Mouse (Mus musculus): ENCODE measurements at regions not wholly inside any gene's neighbourhood (a gene's known extent, or its start where the extent isn't known, plus 50 kb on each side); places are given as distances from the start of the nearest gene placed in this dataset.
A peak's percentile ranks its signal among the peaks of the same experiment; 100 is the strongest.
"Not testable (repeated sequence)": the region's sequence is repeated elsewhere in the genome, so short reads cannot be mapped to it uniquely, and the experiment has no call there.

GRCm38 (mm10) chr2:116526203-116526602 lies 352.3 kb upstream of the Tmco5 start:
- H3K36me3 ChIP-seq (replicated peaks; ENCODE audit: low read length); H3K9me3 ChIP-seq; H3K27me3 ChIP-seq (replicated peaks); H3K4me1 ChIP-seq; H3K4me3 ChIP-seq (replicated peaks): not testable (repeated sequence)

- Histone ChIP-seq H3K9me3 (peaks cover 51% of the 10 kb centered on the region), H3K27me3 (replicated peaks) (no peaks in the 10 kb centered on the region), H3K4me3 (replicated peaks) (peak overlapping the region; percentile 48), H3K36me3 (replicated peaks; ENCODE audit: low read length) (no peaks in the 10 kb centered on the region), H3K4me1 (no peaks in the 10 kb centered on the region)
- no peak for TF ChIP-seq FLI1 (IDR thresholded peaks at IDR 0.05; ENCODE audit: low read length)
- no peak for TF ChIP-seq GATA1 (IDR thresholded peaks at IDR 0.05; ENCODE audit: borderline replicate concordance, low read length)
These were observed 342.0 kb upstream of the Tmco5 start for GRCm38 (mm10) chr2:116536453-116536852.

GRCm38 (mm10) chr2:116559350-116559749 lies 319.1 kb upstream of the Tmco5 start:
- Histone ChIP-seq H3K27me3 (replicated peaks) (no peaks in the 10 kb centered on the region), H3K9me3 (peaks cover 37% of the 10 kb centered on the region), H3K4me3 (replicated peaks) (no peak overlapping the region), H3K4me1 (no peaks in the 10 kb centered on the region), H3K36me3 (replicated peaks; ENCODE audit: low read length) (no peaks in the 10 kb centered on the region)
- TF ChIP-seq FLI1 (IDR thresholded peaks at IDR 0.05; ENCODE audit: low read length) (no peak), GATA1 (IDR thresholded peaks at IDR 0.05; ENCODE audit: borderline replicate concordance, low read length) (no peak)

DNA sequence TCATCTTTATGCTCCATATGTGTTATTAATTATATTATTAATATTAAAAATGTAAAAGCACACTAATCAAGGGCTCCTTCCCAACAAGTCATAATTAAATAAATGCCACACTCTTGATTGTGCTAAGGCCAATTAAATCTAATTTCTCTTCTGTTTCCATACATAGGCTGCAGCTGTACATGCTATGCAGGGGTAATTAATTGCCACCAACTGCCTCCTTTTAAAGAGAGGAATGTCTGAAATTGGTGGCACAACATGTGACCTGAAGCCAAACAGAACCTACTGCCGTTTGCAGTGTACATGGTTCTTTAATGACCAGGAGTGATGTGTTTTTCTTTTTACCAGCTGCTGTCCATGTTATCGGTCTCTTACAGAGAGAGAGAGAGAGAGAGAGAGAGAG lies 294.5 kb upstream of the Tmco5 start:
- peaks cover 7% of the 10 kb centered on the region for H3K9me3 ChIP-seq
- no peak for TF ChIP-seq FLI1 (IDR thresholded peaks at IDR 0.05; ENCODE audit: low read length)
- TF ChIP-seq GATA1 (IDR thresholded peaks at IDR 0.05; ENCODE audit: borderline replicate concordance, low read length) = no peak
- H3K4me3 ChIP-seq (replicated peaks) = no peak overlapping the region
- H3K4me1 ChIP-seq = no peaks in the 10 kb centered on the region
- H3K36me3 ChIP-seq (replicated peaks; ENCODE audit: low read length) = no peaks in the 10 kb centered on the region
- H3K27me3 ChIP-seq (replicated peaks) = no peaks in the 10 kb centered on the region

- no peaks in the 10 kb centered on the region for H3K4me1 ChIP-seq
- H3K4me3 ChIP-seq (replicated peaks) = no peak overlapping the region
- H3K36me3 ChIP-seq (replicated peaks; ENCODE audit: low read length) = no peaks in the 10 kb centered on the region
- TF ChIP-seq FLI1 (IDR thresholded peaks at IDR 0.05; ENCODE audit: low read length) (no peak), GATA1 (IDR thresholded peaks at IDR 0.05; ENCODE audit: borderline replicate concordance, low read length) (no peak)
- no peaks in the 10 kb centered on the region for H3K27me3 ChIP-seq (replicated peaks)
- H3K9me3 ChIP-seq = no peaks in the 10 kb centered on the region
These were observed 292.1 kb upstream of the Tmco5 start for GRCm38 (mm10) chr2:116586203-116586959.

GRCm38 (mm10) chr2:116605869-116606268 lies 272.6 kb upstream of the Tmco5 start:
- no peaks in the 10 kb centered on the region for H3K4me1 ChIP-seq
- no peak overlapping the region for H3K4me3 ChIP-seq (replicated peaks)
- TF ChIP-seq FLI1 (IDR thresholded peaks at IDR 0.05; ENCODE audit: low read length) (no peak), GATA1 (IDR thresholded peaks at IDR 0.05; ENCODE audit: borderline replicate concordance, low read length) (no peak)
- H3K36me3 ChIP-seq (replicated peaks; ENCODE audit: low read length) = no peaks in the 10 kb centered on the region
- no peaks in the 10 kb centered on the region for H3K27me3 ChIP-seq (replicated peaks)
- no peaks in the 10 kb centered on the region for H3K9me3 ChIP-seq

DNA sequence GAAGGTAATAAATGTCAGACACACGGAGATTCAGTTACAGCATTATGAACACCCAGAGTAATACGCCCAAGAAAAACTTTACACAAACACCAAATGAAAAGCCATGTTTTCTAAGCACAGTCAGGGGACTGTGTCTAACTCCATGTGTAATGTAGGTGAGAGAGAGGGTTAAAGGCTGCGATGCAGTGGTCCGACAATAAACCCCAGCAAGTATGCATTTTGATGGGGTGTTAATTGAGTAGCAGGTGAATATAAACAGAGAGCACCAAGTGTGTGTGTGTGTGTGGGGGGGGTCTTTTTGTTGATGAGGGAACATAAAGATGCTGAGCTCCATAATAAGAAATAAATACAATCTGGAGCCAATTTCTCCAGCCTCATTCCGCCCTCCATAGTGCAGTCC lies 238.6 kb upstream of the Tmco5 start:
- H3K27me3 ChIP-seq (replicated peaks) = no peaks in the 10 kb centered on the region
- H3K9me3 ChIP-seq = no peaks in the 10 kb centered on the region
- no peaks in the 10 kb centered on the region for H3K4me1 ChIP-seq
- TF ChIP-seq FLI1 (IDR thresholded peaks at IDR 0.05; ENCODE audit: low read length) = no peak
- no peak for TF ChIP-seq GATA1 (IDR thresholded peaks at IDR 0.05; ENCODE audit: borderline replicate concordance, low read length)
- H3K4me3 ChIP-seq (replicated peaks) = no peak overlapping the region
- H3K36me3 ChIP-seq (replicated peaks; ENCODE audit: low read length) = no peaks in the 10 kb centered on the region

DNA sequence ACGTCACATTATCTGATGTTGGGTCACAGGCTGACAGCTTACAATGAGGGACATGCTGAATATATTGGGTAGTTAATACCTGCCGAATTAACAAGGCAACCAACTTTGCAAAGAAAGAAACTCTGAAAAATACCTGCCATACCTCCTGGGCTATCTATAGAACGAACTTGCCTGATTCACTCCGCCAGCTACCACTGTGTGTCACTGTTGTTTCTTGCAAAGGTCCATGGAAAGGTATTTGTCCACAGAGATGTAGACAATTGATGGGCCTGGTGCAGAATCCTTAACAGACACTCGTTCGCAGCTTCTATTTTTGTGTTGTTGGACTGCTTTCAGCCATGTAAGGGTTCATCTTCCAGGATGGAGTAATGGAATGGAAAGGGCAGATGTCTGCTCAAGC lies 226.4 kb upstream of the Tmco5 start:
- H3K4me3 ChIP-seq (replicated peaks) = no peak overlapping the region
- H3K36me3 ChIP-seq (replicated peaks; ENCODE audit: low read length) = no peaks in the 10 kb centered on the region
- H3K9me3 ChIP-seq = no peaks in the 10 kb centered on the region
- no peak for TF ChIP-seq FLI1 (IDR thresholded peaks at IDR 0.05; ENCODE audit: low read length)
- no peak for TF ChIP-seq GATA1 (IDR thresholded peaks at IDR 0.05; ENCODE audit: borderline replicate concordance, low read length)
- no peaks in the 10 kb centered on the region for H3K4me1 ChIP-seq
- H3K27me3 ChIP-seq (replicated peaks) = no peaks in the 10 kb centered on the region

- Histone ChIP-seq H3K36me3 (replicated peaks; ENCODE audit: low read length) (no peaks in the 10 kb centered on the region), H3K9me3 (no peaks in the 10 kb centered on the region), H3K4me1 (no peaks in the 10 kb centered on the region), H3K27me3 (replicated peaks) (no peaks in the 10 kb centered on the region), H3K4me3 (replicated peaks) (no peak overlapping the region)
- TF ChIP-seq GATA1 (IDR thresholded peaks at IDR 0.05; ENCODE audit: borderline replicate concordance, low read length) (no peak), FLI1 (IDR thresholded peaks at IDR 0.05; ENCODE audit: low read length) (no peak)
These were observed 192.7 kb upstream of the Tmco5 start for GRCm38 (mm10) chr2:116685756-116686155.

DNA sequence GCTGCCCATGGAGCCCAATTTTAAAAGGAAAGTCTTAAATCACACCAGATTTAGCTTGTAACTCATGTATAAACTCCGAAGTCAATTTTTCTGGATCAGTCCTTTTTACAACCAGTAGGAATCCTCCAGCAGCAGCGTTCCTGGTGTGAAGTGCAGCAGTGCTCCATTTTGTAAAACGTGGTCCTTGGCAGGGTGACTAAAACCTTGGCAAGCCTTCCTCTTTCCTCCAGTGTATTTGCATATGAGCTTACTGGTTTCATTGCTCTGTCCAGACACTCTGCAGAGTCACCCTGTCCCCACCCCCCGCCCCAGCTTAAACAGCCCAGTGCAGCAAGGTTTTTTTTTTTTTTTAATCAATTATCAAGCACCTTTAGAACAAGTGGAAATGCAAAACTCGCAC lies 180.9 kb upstream of the Tmco5 start:
- H3K36me3 ChIP-seq (replicated peaks; ENCODE audit: low read length) = no peaks in the 10 kb centered on the region
- H3K9me3 ChIP-seq = no peaks in the 10 kb centered on the region
- no peaks in the 10 kb centered on the region for H3K4me1 ChIP-seq
- H3K27me3 ChIP-seq (replicated peaks) = no peaks in the 10 kb centered on the region
- no peak for TF ChIP-seq FLI1 (IDR thresholded peaks at IDR 0.05; ENCODE audit: low read length)
- TF ChIP-seq GATA1 (IDR thresholded peaks at IDR 0.05; ENCODE audit: borderline replicate concordance, low read length) = no peak
- H3K4me3 ChIP-seq (replicated peaks) = no peak overlapping the region

DNA sequence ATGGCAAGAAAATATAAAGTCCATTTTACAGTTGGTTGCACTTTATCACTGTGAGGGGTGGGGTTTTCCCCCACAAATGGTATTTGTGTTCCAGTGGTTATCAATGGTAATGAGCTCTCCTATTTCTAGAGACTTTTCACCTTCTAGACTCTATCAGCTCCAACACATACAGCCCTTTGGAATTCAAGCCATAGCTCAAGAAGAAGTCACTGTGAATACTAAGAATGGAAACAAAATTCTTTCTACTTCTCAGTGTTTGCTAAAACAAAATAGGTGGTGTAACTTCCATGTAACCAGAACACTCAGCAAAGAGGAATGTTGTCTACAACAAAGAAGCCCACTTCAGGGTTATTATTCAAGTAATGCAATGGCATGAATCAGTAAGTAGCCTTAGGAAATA lies 173.8 kb upstream of the Tmco5 start:
- no peak overlapping the region for H3K4me3 ChIP-seq (replicated peaks)
- TF ChIP-seq GATA1 (IDR thresholded peaks at IDR 0.05; ENCODE audit: borderline replicate concordance, low read length) (no peak), FLI1 (IDR thresholded peaks at IDR 0.05; ENCODE audit: low read length) (no peak)
- no peaks in the 10 kb centered on the region for H3K4me1 ChIP-seq
- H3K27me3 ChIP-seq (replicated peaks) = no peaks in the 10 kb centered on the region
- H3K36me3 ChIP-seq (replicated peaks; ENCODE audit: low read length) = no peaks in the 10 kb centered on the region
- H3K9me3 ChIP-seq = no peaks in the 10 kb centered on the region

Data from megakaryocyte, embryonic 14.5 days (primary cell).